Mouse (Mus musculus) cortical plate, adult 2 months (tissue): ENCODE data around the gene Spon1. TPM values are rescaled to one million over a fixed set of nuclear protein-coding genes. Genes with fewer than 3 reads are reported as not detected.
A peak's percentile ranks its signal among the peaks of the same experiment; 100 is the strongest.

Source experiments
- H3K27ac ChIP-seq: fragments of 200-500 bp; 2 replicates; pipeline ENCODE4 v1.5.1; 2012; ENCODE audit warnings: low read length, control low read depth, inconsistent platforms; ENCODE audit not compliant: insufficient read depth
- H3K4me1 ChIP-seq: fragments of 200-500 bp; 2 replicates; pipeline ENCODE4 v1.6.1; 2011; ENCODE audit warnings: low read length; ENCODE audit not compliant: control insufficient read depth, insufficient read depth
- H3K4me3 ChIP-seq: fragments of 200-500 bp; 2 replicates; pipeline ENCODE4 v1.5.1; 2011; ENCODE audit warnings: mild to moderate bottlenecking, low read length, control low read depth; ENCODE audit not compliant: insufficient read depth
- CTCF ChIP-seq: fragments of 200-500 bp; IDR thresholded peaks from 2 replicates; pipeline ENCODE4 v1.5.1; 2011; ENCODE audit warnings: mild to moderate bottlenecking, control low read depth, low read length; ENCODE audit not compliant: insufficient read depth; ENCODE audit errors: extremely low read depth
- POLR2A ChIP-seq: fragments of 200-500 bp; IDR thresholded peaks from 2 replicates; pipeline ENCODE4 v1.6.1; 2011; ENCODE audit warnings: mild to moderate bottlenecking, low read length, control low read depth; ENCODE audit not compliant: insufficient read depth; ENCODE audit errors: extremely low read depth
- polyA plus RNA-seq: library from polyadenylated mRNA; depleted of rRNA; stranded (reverse); fragments of >200 nt; gene quantifications from 2 replicates; pipeline ENCODE4 v1.2.3, GENCODE M21; 2012

Spon1 gene
- polyA plus RNA-seq, 1 experiment: 21.5 TPM

- Histone ChIP-seq H3K27ac (no peak overlapping the region), H3K4me3 (no peak overlapping the region), H3K4me1 (peaks cover 4% of the 10 kb centered on the region; the same call in 1 of the 2 replicates)
- TF ChIP-seq POLR2A (no peak), CTCF (no peak)
Observed at GRCm38 (mm10) chr7:113910856-113911255, 145.1 kb downstream of the Spon1 start.

GRCm38 (mm10) chr7:113915936-113916335 lies 150.1 kb downstream of the Spon1 start:
- no peak overlapping the region for H3K4me3 ChIP-seq
- no peak overlapping the region for H3K27ac ChIP-seq
- H3K4me1 ChIP-seq: peaks cover 4% of the 10 kb centered on the region
- TF ChIP-seq POLR2A: no peak
- no peak for TF ChIP-seq CTCF

- H3K4me3 ChIP-seq: no peak overlapping the region
- TF ChIP-seq POLR2A (no peak), CTCF (no peak)
- H3K4me1 ChIP-seq: peaks cover 4% of the 10 kb centered on the region
- H3K27ac ChIP-seq: no peak overlapping the region
Observed at GRCm38 (mm10) chr7:113918916-113919315, 153.1 kb downstream of the Spon1 start.

- no peak overlapping the region for H3K27ac ChIP-seq
Observed at GRCm38 (mm10) chr7:113919505-113919904, 153.7 kb downstream of the Spon1 start.

GRCm38 (mm10) chr7:113920056-113920455 lies 154.3 kb downstream of the Spon1 start:
- Histone ChIP-seq H3K4me1 (peaks cover 4% of the 10 kb centered on the region), H3K27ac (no peak overlapping the region), H3K4me3 (no peak overlapping the region)
- no peak for TF ChIP-seq POLR2A
- TF ChIP-seq CTCF: no peak

More at GRCm38 (mm10) chr7:113919505-113919904, 153.7 kb downstream of the Spon1 start:
- TF ChIP-seq CTCF: no peak
- no peak for TF ChIP-seq POLR2A
- peaks cover 4% of the 10 kb centered on the region for H3K4me1 ChIP-seq
- no peak overlapping the region for H3K4me3 ChIP-seq

- no peak overlapping the region for H3K4me3 ChIP-seq
Observed at GRCm38 (mm10) chr7:113924561-113924960, 158.8 kb downstream of the Spon1 start.

GRCm38 (mm10) chr7:113950888-113951287 lies 185.1 kb downstream of the Spon1 start:
- Histone ChIP-seq H3K4me3 (no peak overlapping the region), H3K4me1 (no peaks in the 10 kb centered on the region), H3K27ac (no peak overlapping the region)
- TF ChIP-seq CTCF: no peak
- no peak for TF ChIP-seq POLR2A

More at GRCm38 (mm10) chr7:113924561-113924960, 158.8 kb downstream of the Spon1 start:
- Histone ChIP-seq H3K4me1 (peaks cover 2% of the 10 kb centered on the region), H3K27ac (no peak overlapping the region)
- TF ChIP-seq POLR2A (no peak), CTCF (no peak)

- Histone ChIP-seq H3K4me3 (no peak overlapping the region), H3K4me1 (peaks cover 2% of the 10 kb centered on the region; the same call in 1 of the 2 replicates), H3K27ac (no peak overlapping the region)
- TF ChIP-seq CTCF (no peak), POLR2A (no peak)
Observed at GRCm38 (mm10) chr7:113955431-113955830, 189.6 kb downstream of the Spon1 start.

GRCm38 (mm10) chr7:113960841-113961499 lies 195.2 kb downstream of the Spon1 start:
- H3K27ac ChIP-seq: 0 out of 2 replicates have a peak overlapping the region, but pooled peaks have one; percentile 27
- no peak for TF ChIP-seq CTCF
- TF ChIP-seq POLR2A: no peak
- no peak overlapping the region for H3K4me3 ChIP-seq
- peaks cover 11% of the 10 kb centered on the region for H3K4me1 ChIP-seq

- no peak overlapping the region for H3K4me3 ChIP-seq
- peaks cover 11% of the 10 kb centered on the region for H3K4me1 ChIP-seq
- 0 out of 2 replicates have a peak overlapping the region, but pooled peaks have one; percentile 27 for H3K27ac ChIP-seq
- no peak for TF ChIP-seq CTCF
- TF ChIP-seq POLR2A: no peak
Observed at GRCm38 (mm10) chr7:113961500-113961895, 195.7 kb downstream of the Spon1 start.
